Mouse (Mus musculus) heart, embryonic 13.5 days (tissue): ENCODE results near the gene Psmd12. TPM values are rescaled to one million over a fixed set of nuclear protein-coding genes. Genes with fewer than 3 reads are reported as not detected.

Experiments
- ATAC-seq: fragments of 200-750 bp; cut with Nextera tagmentation; 2 replicates; pipeline ENCODE4 v1.8.0; 2017; ENCODE audit warnings: moderate TSS enrichment; ENCODE audit not compliant: insufficient number of reproducible peaks, low FRiP score, low TSS enrichment; ENCODE audit errors: extremely low read depth
- H3K27ac ChIP-seq: fragments of 300-500 bp; sonication (generic); replicated peaks from 2 replicates; pipeline ENCODE4 v1.5.1; 2015; ENCODE audit warnings: moderate library complexity, mild to moderate bottlenecking, inconsistent platforms
- H3K27me3 ChIP-seq: fragments of 300-500 bp; sonication (generic); replicated peaks from 2 replicates; pipeline ENCODE4 v1.6.1; 2015; ENCODE audit warnings: mild to moderate bottlenecking, inconsistent platforms
- H3K36me3 ChIP-seq: fragments of 300-500 bp; sonication (generic); 2 replicates; pipeline ENCODE4 v1.6.1; 2015; ENCODE audit warnings: mild to moderate bottlenecking, inconsistent platforms
- H3K4me1 ChIP-seq: fragments of 300-500 bp; sonication (generic); 2 replicates; pipeline ENCODE4 v1.6.1; 2015; ENCODE audit warnings: inconsistent platforms
- H3K4me2 ChIP-seq: fragments of 300-500 bp; sonication (generic); 2 replicates; pipeline ENCODE4 v1.6.1; 2015; ENCODE audit warnings: inconsistent platforms, mild to moderate bottlenecking, moderate library complexity
- H3K4me3 ChIP-seq: fragments of 300-500 bp; sonication (generic); 2 replicates; pipeline ENCODE4 v1.5.1; 2015; ENCODE audit warnings: moderate library complexity, mild to moderate bottlenecking, inconsistent platforms
- H3K9ac ChIP-seq: fragments of 300-500 bp; sonication (generic); 2 replicates; pipeline ENCODE4 v1.6.1; 2015; ENCODE audit warnings: inconsistent platforms, mild to moderate bottlenecking, moderate library complexity
- H3K9me3 ChIP-seq: fragments of 300-500 bp; sonication (generic); 2 replicates; pipeline ENCODE4 v1.6.1; 2016; ENCODE audit warnings: inconsistent platforms
- WGBS: fragments of 180-500 bp; shearing (Covaris S2); methylation state at CpG from one replicate; pipeline ENCODE4 v1.1.7; 2015; ENCODE audit warnings: mixed read lengths; 5-methylcytosine and 5-hydroxymethylcytosine counted together
- polyA plus RNA-seq: library from polyadenylated mRNA; unstranded; fragments of >200 nt; fragmentation: Nextera tagmentation; extraction: Ambion mirVana; gene quantifications from 2 replicates; pipeline ENCODE4 v1.2.1, GENCODE M21; 2015

Gene Psmd12
- polyA plus RNA-seq, 1 experiment from 2014 or later, result 130 TPM

- 89% methylated on average over 2 of the region's 2 CpGs for WGBS
- Histone ChIP-seq H3K36me3 (no peaks in the 10 kb centered on the region), H3K4me2 (no peak overlapping the region), H3K4me1 (peaks cover 6% of the 10 kb centered on the region; the same call in 1 of the 2 replicates), H3K9me3 (no peaks in the 10 kb centered on the region), H3K27me3 (no peaks in the 10 kb centered on the region), H3K27ac (no peak overlapping the region), H3K4me3 (no peak overlapping the region), H3K9ac (no peak overlapping the region)
- no peak for ATAC-seq
Measured at GRCm38 (mm10) chr11:107516387-107516786, 37.1 kb downstream of the Psmd12 start.

- Histone ChIP-seq H3K9ac (no peak overlapping the region), H3K9me3 (no peaks in the 10 kb centered on the region), H3K4me2 (no peak overlapping the region), H3K27me3 (no peaks in the 10 kb centered on the region), H3K27ac (no peak overlapping the region), H3K36me3 (no peaks in the 10 kb centered on the region), H3K4me3 (no peak overlapping the region), H3K4me1 (no peaks in the 10 kb centered on the region)
- no peak for ATAC-seq
- 63% methylated on average over 5 of the region's 5 CpGs for WGBS
Measured at GRCm38 (mm10) chr11:107518645-107519429, 39.6 kb downstream of the Psmd12 start.

DNA sequence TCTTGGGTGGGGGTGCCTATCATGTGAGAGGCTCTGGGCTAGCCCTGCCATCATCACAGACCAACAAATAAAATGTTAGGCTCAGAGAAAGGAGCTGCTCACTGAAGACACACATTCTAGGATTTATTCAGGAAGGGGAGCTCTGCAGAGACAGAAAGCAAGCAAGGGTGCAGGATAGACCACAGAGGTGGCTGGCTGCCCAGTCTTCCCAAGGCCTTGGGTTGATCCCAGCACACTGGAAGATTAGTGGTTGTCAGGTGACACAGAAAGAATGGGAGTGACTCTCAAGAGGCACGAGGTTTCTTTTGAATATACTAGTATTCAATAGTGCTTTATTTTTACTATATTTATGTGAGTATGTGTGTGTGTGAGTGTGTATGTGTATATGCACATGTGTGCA, 41.9 kb downstream of the Psmd12 start:
- Histone ChIP-seq H3K36me3 (no peaks in the 10 kb centered on the region), H3K27ac (no peak overlapping the region), H3K9me3 (no peaks in the 10 kb centered on the region), H3K4me1 (no peaks in the 10 kb centered on the region), H3K9ac (no peak overlapping the region), H3K27me3 (no peaks in the 10 kb centered on the region), H3K4me3 (no peak overlapping the region), H3K4me2 (no peak overlapping the region)
- no peak for ATAC-seq
- whole genome bisulfite sequencing, result 46% methylated on average over 1 of the region's 1 CpGs

- no peak for ATAC-seq
- no peak overlapping the region for H3K27ac ChIP-seq
- peaks cover 5% of the 10 kb centered on the region for H3K4me1 ChIP-seq
- 72% methylated on average over 1 of the region's 1 CpGs for WGBS
- H3K27me3 ChIP-seq, result no peaks in the 10 kb centered on the region
- H3K4me3 ChIP-seq, result no peak overlapping the region
- H3K9me3 ChIP-seq, result no peaks in the 10 kb centered on the region
- H3K9ac ChIP-seq, result no peak overlapping the region
- no peak overlapping the region for H3K4me2 ChIP-seq
- no peaks in the 10 kb centered on the region for H3K36me3 ChIP-seq
Measured at GRCm38 (mm10) chr11:107524966-107525365, 45.7 kb downstream of the Psmd12 start.

DNA sequence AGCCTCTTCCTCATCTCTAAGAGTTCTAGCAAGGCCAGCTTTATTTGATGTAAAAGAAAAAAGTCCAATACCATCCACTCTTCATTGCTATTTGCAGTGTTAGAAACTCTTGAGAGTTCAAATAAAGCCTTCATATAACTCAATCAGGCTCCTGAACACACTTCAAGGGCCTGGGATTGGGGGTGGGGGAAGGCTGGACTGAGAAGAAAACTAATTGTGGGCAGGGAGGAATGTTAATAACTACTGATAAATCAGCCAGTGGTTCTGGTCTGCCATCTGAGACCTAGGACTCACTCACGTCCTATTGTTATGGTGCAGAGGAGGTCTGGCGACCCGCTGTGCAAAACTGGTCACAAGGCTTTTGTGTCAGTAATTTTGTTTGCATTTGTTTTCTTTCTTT, 48.3 kb downstream of the Psmd12 start:
- ATAC-seq, result no peak
- WGBS, result 58% methylated on average over 3 of the region's 3 CpGs
- H3K4me2 ChIP-seq, result no peak overlapping the region

DNA sequence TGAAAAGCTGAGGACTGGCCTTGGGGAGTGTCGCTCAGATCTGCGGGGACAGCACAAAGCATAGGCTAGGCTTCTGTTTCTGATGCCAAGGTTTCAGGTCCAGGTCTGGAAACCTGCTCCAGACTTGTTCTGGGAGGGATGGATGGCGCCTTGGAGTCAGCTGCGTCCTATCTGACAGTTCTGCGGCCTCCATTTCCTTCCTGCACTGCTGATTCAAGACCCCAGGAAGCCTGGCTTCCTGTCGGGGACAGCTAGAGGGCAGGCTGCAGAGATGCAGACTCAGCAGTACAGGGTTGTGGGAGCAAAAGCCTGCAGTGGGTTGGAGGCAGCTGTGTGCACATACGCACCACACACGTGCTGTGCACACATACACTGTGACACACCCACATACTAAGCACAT, 50.0 kb downstream of the Psmd12 start:
- Histone ChIP-seq H3K4me1 (peaks cover 10% of the 10 kb centered on the region), H3K27ac (peak overlapping the region; percentile 77), H3K9ac (no peak overlapping the region), H3K36me3 (no peaks in the 10 kb centered on the region), H3K4me2 (no peak overlapping the region), H3K9me3 (no peaks in the 10 kb centered on the region), H3K27me3 (no peaks in the 10 kb centered on the region), H3K4me3 (no peak overlapping the region)
- WGBS, result 33% methylated on average over 8 of the region's 8 CpGs
- no peak for ATAC-seq

More for the DNA sequence above, 48.3 kb downstream of the Psmd12 start:
- Histone ChIP-seq H3K4me1 (peaks cover 10% of the 10 kb centered on the region), H3K36me3 (no peaks in the 10 kb centered on the region), H3K9ac (no peak overlapping the region), H3K9me3 (no peaks in the 10 kb centered on the region), H3K27ac (no peak overlapping the region), H3K27me3 (no peaks in the 10 kb centered on the region), H3K4me3 (no peak overlapping the region)

- Histone ChIP-seq H3K4me3 (no peak overlapping the region), H3K9me3 (no peaks in the 10 kb centered on the region), H3K4me1 (peaks cover 10% of the 10 kb centered on the region), H3K27ac (no peak overlapping the region), H3K27me3 (no peaks in the 10 kb centered on the region), H3K36me3 (no peaks in the 10 kb centered on the region), H3K9ac (no peak overlapping the region), H3K4me2 (no peak overlapping the region)
- 61% methylated on average over 4 of the region's 4 CpGs for WGBS
- ATAC-seq, result no peak
Measured at GRCm38 (mm10) chr11:107531445-107531844, 52.2 kb downstream of the Psmd12 start.

DNA sequence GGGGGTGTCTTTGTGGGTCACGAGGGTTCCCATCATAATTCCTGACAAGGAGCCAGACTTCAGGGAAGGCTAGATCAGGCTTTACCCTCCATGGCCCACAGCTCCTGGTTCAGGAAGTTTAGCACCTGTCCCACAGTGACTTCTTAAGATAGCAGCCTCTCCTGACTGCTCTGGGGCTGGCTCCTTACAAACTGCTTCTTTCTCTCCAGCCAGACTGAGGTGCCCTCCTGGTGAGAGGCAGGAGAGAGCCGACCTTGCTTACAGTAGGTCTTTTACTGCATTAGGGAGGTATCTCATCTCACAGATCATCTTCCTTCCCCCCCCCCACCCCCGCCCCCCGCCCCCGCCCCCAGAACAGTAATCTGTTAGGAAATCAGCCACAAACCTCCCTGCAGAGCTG, 53.0 kb downstream of the Psmd12 start:
- no peak for ATAC-seq
- Histone ChIP-seq H3K4me1 (peaks cover 10% of the 10 kb centered on the region), H3K27ac (no peak overlapping the region), H3K4me2 (no peak overlapping the region), H3K27me3 (no peaks in the 10 kb centered on the region), H3K4me3 (no peak overlapping the region), H3K36me3 (no peaks in the 10 kb centered on the region), H3K9me3 (no peaks in the 10 kb centered on the region), H3K9ac (no peak overlapping the region)
- WGBS, result 26% methylated on average over 5 of the region's 5 CpGs

- H3K9me3 ChIP-seq, result no peaks in the 10 kb centered on the region
- H3K36me3 ChIP-seq, result no peaks in the 10 kb centered on the region
- ATAC-seq, result no peak
- no peak overlapping the region for H3K9ac ChIP-seq
- WGBS, result 85% methylated on average over 4 of the region's 4 CpGs
- no peaks in the 10 kb centered on the region for H3K27me3 ChIP-seq
- no peak overlapping the region for H3K27ac ChIP-seq
- H3K4me2 ChIP-seq, result no peak overlapping the region
- H3K4me1 ChIP-seq, result no peaks in the 10 kb centered on the region
- H3K4me3 ChIP-seq, result no peak overlapping the region
Measured at GRCm38 (mm10) chr11:107538994-107539393, 59.7 kb downstream of the Psmd12 start.

DNA sequence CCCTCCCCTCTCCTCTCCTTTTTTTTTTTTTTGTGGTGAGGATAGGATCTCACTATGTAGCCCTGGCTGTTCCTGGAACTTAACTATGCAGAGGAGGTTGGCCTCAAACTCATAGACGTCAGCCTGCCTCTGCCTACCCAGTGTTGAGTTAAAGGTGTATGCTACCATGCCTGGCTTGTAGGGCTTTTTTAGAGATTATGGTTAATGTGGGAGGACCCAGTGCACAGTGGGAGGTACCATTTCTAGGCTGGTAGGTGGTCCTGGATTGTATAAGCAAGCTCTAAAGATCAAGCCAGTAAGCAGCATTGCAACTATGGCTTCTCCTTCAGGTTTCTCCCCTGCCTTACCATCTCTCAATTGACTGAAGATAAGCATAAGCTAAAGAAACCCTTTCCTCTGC, 61.1 kb downstream of the Psmd12 start:
- ATAC-seq, result no peak
- H3K27ac ChIP-seq, result no peak overlapping the region
- H3K9me3 ChIP-seq, result no peaks in the 10 kb centered on the region
- no peaks in the 10 kb centered on the region for H3K36me3 ChIP-seq
- no peaks in the 10 kb centered on the region for H3K4me1 ChIP-seq
- H3K4me3 ChIP-seq, result no peak overlapping the region
- H3K9ac ChIP-seq, result no peak overlapping the region
- H3K27me3 ChIP-seq, result no peaks in the 10 kb centered on the region
- H3K4me2 ChIP-seq, result no peak overlapping the region
- 58% methylated on average over 1 of the region's 1 CpGs for WGBS

- H3K9me3 ChIP-seq, result no peaks in the 10 kb centered on the region
- peak overlapping the region; percentile 99 for H3K4me3 ChIP-seq
- H3K4me1 ChIP-seq, result peaks cover 15% of the 10 kb centered on the region
- no peak for ATAC-seq
- H3K27ac ChIP-seq, result no peak overlapping the region
- no peaks in the 10 kb centered on the region; the same call in 1 of the 2 replicates for H3K27me3 ChIP-seq
- H3K4me2 ChIP-seq, result peak overlapping the region; percentile 100
- no peak overlapping the region for H3K9ac ChIP-seq
- H3K36me3 ChIP-seq, result peaks cover 16% of the 10 kb centered on the region
- WGBS, result 20% methylated on average over 13 of the region's 13 CpGs
Measured at GRCm38 (mm10) chr11:107545747-107546476, 66.6 kb downstream of the Psmd12 start.
